Mouse (Mus musculus) brain, adult 2 months (tissue): ENCODE results near the gene Gm973.
"Not testable (repeated sequence)": the region's sequence is repeated elsewhere in the genome, so short reads cannot be mapped to it uniquely, and the experiment has no call there.

Experiments
- DNase-seq: peaks from one replicate; pipeline ENCODE4 v3.0.0; 2011; ENCODE audit warnings: low read depth, low spot score

The Gm973 gene

DNA sequence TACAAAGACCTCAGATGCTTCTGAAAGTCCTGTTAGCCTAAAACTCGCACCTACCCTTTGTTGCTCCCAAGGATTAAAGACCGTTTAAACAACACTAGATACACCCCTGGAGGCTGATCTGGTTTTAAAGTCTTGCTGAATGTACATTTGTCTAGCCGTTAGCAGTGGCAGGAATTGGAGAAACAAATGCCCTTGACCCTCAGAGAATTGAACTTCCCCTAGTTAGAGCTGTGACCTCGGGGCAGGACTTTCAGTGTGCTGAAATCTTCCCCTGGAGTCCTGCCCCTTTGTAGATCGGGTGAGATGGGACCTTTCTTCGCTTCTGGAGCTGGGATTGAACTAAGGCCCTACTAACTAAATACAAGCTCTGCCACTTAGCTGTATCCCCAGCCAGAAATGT, 113.1 kb downstream of the Gm973 start:
- DNase-seq, result no peak

DNA sequence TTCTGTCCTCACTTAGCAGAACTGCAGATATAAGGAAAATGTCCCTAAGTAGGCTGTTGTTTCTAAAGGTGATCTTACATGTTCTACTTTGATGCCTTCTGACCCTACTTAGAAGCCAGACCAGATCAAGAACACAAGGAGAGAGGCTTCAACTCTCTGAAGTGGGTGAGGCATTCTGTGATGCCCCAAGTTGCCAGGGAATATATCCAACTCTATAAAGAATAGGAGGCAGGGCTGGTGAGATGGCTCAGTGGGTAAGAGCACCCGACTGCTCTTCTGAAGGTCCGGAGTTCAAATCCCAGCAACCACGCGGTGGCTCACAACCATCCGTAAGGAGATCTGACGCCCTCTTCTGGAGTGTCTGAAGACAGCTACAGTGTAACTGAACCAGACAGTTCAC, 114.3 kb downstream of the Gm973 start:
- DNase-seq, result not testable (repeated sequence)

DNA sequence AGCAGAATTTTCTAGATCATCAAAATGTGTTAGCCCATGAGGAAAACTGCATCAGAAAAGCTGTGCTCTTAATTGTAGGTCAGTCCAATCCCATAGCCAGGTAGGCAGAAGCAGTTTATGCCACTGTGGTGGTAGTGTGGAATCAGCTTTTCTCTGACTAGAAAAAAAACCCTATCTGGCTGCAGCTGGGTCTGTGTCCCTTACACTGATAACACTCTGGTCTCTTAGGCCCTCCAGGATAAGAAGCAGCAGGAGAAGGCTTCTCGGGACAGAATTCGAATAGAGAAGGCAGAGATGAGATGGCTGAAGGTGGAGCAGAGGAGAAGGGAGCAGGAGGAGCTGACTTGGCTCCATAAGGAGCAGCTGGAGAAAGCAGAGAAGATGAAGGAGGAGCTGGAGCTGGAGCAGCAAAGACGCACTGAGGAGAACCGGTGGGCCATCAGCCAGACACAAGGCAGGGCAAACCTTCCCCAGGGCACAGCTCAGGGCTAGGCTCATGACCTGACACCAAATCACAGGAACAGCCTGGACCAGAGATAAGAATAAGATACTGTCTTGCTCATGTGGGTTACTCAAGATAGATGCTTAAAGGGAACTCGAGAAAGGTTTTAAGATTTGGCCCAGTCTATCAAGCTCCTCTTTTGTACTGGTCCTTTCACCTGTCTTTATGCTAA, 116.1 kb downstream of the Gm973 start:
- no peak for DNase-seq

DNA sequence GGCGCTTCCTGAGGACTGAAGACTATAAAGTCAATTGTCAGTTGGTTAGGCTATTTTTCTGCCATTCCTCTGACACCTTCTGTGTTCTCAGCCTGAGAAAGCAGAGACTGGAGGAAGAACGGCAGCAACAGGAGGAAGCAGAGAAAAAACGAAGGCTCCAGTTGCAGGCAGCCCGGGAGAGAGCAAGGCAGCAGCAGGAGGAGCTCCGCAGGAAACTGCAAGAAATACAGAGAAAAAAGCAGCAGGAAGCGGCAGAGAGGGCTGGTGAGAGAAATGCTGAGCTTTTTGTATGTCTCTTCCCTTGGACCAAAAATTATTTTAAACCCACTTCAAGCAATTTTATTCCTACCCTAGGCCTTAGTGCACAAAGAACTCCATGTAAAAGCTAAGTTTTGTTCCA, 117.0 kb downstream of the Gm973 start:
- peak; percentile 20 for DNase-seq

- DNase-seq, result no peak
Measured at GRCm38 (mm10) chr1:59636349-59636748, 120.3 kb downstream of the Gm973 start.

GRCm38 (mm10) chr1:59638371-59638770, 122.3 kb downstream of the Gm973 start:
- DNase-seq, result no peak

- no peak for DNase-seq
Measured at GRCm38 (mm10) chr1:59642488-59642887, 126.4 kb downstream of the Gm973 start.

- DNase-seq, result not testable (repeated sequence)
Measured at GRCm38 (mm10) chr1:59646502-59646901, 130.4 kb downstream of the Gm973 start.

DNA sequence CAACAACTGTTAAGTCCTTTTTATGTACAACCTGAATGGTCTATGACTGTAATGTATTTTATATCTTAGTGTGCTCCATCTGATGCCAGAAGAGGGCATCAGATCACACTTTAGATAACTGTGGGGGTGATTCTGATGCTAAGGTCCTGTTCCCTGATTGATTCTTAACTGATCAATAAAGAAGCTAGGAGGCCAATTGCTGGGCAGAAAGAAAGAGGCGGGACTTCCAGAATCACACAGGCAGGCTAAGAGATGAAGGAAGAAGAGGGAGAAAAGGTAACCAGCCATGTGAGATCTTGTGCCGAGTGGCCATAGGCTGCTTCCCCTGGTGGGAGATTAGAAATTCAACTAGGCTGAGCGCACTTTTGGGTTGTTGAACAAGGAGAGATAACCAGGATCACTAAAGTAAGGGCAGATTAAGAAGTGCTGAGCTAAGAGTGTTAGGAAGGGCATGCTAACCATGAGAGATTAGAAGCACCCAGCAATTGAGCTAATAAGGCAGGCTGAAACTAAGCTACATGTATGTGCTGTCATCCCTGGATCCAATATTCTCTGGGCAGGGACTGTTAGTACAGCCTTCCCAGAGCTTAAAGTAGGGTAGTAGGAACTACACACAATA, 135.2 kb downstream of the Gm973 start:
- no peak for DNase-seq

GRCm38 (mm10) chr1:59653243-59653911, 137.3 kb downstream of the Gm973 start:
- no peak for DNase-seq

- peak; percentile 32 for DNase-seq
Measured at GRCm38 (mm10) chr1:59656244-59657171, 140.4 kb downstream of the Gm973 start.

- DNase-seq, result no peak
Measured at GRCm38 (mm10) chr1:59663456-59664135, 147.5 kb downstream of the Gm973 start.

GRCm38 (mm10) chr1:59668871-59669270, 152.8 kb downstream of the Gm973 start:
- DNase-seq, result no peak

GRCm38 (mm10) chr1:59669962-59670630, 154.0 kb downstream of the Gm973 start:
- DNase-seq, result peak; percentile 51

- DNase-seq, result peak; percentile 97
Measured at GRCm38 (mm10) chr1:59670641-59671168, 154.6 kb downstream of the Gm973 start, which contains the start of gene Sumo1. Sumo1 (minus strand) TSS chr1:59670834.

- DNase-seq, result no peak
Measured at GRCm38 (mm10) chr1:59673661-59674060, 157.6 kb downstream of the Gm973 start.

GRCm38 (mm10) chr1:59683926-59684818, 168.1 kb downstream of the Gm973 start:
- no peak for DNase-seq

GRCm38 (mm10) chr1:59684819-59685755, 169.0 kb downstream of the Gm973 start, which contains the start of gene Nop58:
Nop58 (plus strand) TSS chr1:59684971.
- peak; percentile 99 for DNase-seq
